Mouse (Mus musculus) heart, embryonic 11.5 days (tissue): ENCODE results near the gene Lypd3. TPM values are rescaled to one million over a fixed set of nuclear protein-coding genes. Genes with fewer than 3 reads are reported as not detected.
A peak's percentile ranks its signal among the peaks of the same experiment; 100 is the strongest.

Experiments used
- ATAC-seq: fragments of 200-750 bp; cut with Nextera tagmentation; replicated peaks from 2 replicates; pipeline ENCODE4 v1.8.0; 2017; ENCODE audit warnings: moderate library complexity; ENCODE audit not compliant: insufficient number of reproducible peaks, low FRiP score, low TSS enrichment
- H3K27ac ChIP-seq: fragments of 300-500 bp; sonication (generic); 2 replicates; pipeline ENCODE4 v1.5.1; 2014; ENCODE audit warnings: mild to moderate bottlenecking, low read depth, low read length
- H3K27me3 ChIP-seq: fragments of 300-500 bp; sonication (generic); 2 replicates; pipeline ENCODE4 v1.6.1; 2014; ENCODE audit warnings: mild to moderate bottlenecking, low read length, mixed read lengths; ENCODE audit not compliant: control insufficient read depth, insufficient read depth
- H3K36me3 ChIP-seq: fragments of 300-500 bp; sonication (generic); 2 replicates; pipeline ENCODE4 v1.6.1; 2014; ENCODE audit warnings: mild to moderate bottlenecking, low read length, moderate library complexity, mixed read lengths; ENCODE audit not compliant: control insufficient read depth, insufficient read depth
- H3K4me1 ChIP-seq: fragments of 300-500 bp; sonication (generic); 2 replicates; pipeline ENCODE4 v1.6.1; 2014; ENCODE audit warnings: low read length; ENCODE audit not compliant: control insufficient read depth, insufficient read depth
- H3K4me2 ChIP-seq: fragments of 300-500 bp; sonication (generic); 2 replicates; pipeline ENCODE4 v1.6.1; 2014; ENCODE audit warnings: mild to moderate bottlenecking, moderate library complexity
- H3K4me3 ChIP-seq: fragments of 300-500 bp; sonication (generic); 2 replicates; pipeline ENCODE4 v1.5.1; 2014; ENCODE audit warnings: low read depth, low read length
- H3K9ac ChIP-seq: fragments of 300-500 bp; sonication (generic); 2 replicates; pipeline ENCODE4 v1.6.1; 2014; ENCODE audit warnings: mild to moderate bottlenecking, low read depth, low read length, moderate library complexity
- H3K9me3 ChIP-seq: fragments of 300-500 bp; sonication (generic); replicated peaks from 2 replicates; pipeline ENCODE4 v1.6.1; 2016; ENCODE audit warnings: low read length; ENCODE audit not compliant: control insufficient read depth
- WGBS: fragments of 180-500 bp; shearing (Covaris S2); extraction: QIAGEN DNeasy Blood & Tissue Kit; methylation state at CpG from one replicate; pipeline ENCODE4 v1.1.7; 2014; ENCODE audit not compliant: insufficient replicate concordance; 5-methylcytosine and 5-hydroxymethylcytosine counted together
- polyA plus RNA-seq: library from polyadenylated mRNA; unstranded; fragments of >200 nt; fragmentation: Nextera tagmentation; extraction: Ambion mirVana; gene quantifications from 2 replicates; pipeline ENCODE4 v1.2.1, GENCODE M21; 2014

Lypd3 gene
- polyA plus RNA-seq, 1 experiment from 2014 or later = 0.09 TPM

DNA sequence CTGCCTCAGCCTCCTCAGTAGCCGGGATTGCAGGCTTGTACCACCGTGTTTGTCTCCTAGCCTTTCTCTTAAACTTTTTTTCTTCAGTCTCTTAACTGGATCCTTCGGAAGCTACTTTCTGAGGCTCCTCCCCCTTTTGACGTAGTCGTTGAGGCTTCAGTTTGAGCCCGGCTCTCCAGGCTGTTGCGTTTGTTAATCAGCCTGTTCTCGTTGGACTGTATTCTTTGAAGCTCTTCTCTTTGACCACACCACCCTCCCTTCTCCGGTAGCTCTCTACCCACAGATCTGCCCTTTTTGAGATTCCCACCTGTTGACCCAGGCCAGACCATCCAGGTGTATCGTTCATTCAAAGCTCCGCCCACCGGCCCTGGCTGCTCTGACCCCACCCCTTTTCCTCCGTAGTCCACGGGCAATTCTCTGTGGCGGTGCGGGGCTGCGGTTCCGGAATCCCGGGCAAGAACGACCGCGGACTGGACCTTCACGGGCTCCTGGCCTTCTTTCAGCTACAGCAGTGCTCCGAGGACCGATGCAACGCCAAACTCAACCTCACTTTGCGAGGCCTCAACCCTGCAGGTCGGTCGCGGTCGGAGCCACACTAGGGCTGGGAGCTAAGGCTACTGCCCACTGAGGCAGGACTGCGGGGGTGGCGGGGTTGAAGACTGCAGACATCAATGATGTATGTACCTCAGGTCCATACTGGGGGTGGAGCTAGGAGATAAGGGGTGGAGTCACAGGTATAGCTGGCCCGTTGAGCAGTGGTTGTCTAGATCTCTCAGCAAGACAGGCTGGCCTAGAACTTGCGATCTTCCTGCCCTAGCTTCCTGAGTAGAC lies 1.9 kb downstream of the Lypd3 start:
- Histone ChIP-seq H3K4me3 (peak overlapping the region; percentile 35), H3K9me3 (no peaks in the 10 kb centered on the region), H3K9ac (no peak overlapping the region), H3K4me1 (no peaks in the 10 kb centered on the region), H3K27me3 (peaks cover 51% of the 10 kb centered on the region), H3K27ac (no peak overlapping the region), H3K36me3 (no peaks in the 10 kb centered on the region), H3K4me2 (peak overlapping the region; percentile 64)
- no peak for ATAC-seq
- 5% methylated on average over 35 of the region's 35 CpGs for WGBS

GRCm38 (mm10) chr7:24640450-24640849 lies 4.1 kb downstream of the Lypd3 start:
- Histone ChIP-seq H3K27me3 (peaks cover 51% of the 10 kb centered on the region), H3K4me2 (no peak overlapping the region), H3K36me3 (no peaks in the 10 kb centered on the region), H3K4me1 (no peaks in the 10 kb centered on the region), H3K27ac (no peak overlapping the region), H3K9me3 (no peaks in the 10 kb centered on the region), H3K9ac (no peak overlapping the region), H3K4me3 (no peak overlapping the region)
- 63% methylated on average over 13 of the region's 13 CpGs for WGBS
- no peak for ATAC-seq

DNA sequence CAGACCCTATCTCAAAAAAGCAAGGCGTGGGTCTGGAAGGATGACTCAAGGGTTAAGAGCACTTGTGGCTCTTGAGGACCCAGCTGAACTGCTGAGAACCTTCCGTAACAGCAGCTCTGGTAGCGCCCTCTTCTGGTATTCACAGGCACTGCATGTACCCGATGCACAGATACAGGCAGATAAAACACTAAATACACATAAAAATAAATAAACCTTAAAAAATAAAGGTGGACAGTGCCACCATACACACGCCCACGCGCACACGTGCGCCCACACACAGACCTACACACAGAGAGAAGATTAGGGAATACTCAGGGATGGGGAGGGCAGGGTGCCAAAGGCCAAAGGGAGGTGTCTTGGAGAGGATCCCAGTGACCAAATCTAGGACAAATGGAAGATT lies 6.1 kb downstream of the Lypd3 start:
- Histone ChIP-seq H3K36me3 (no peaks in the 10 kb centered on the region), H3K4me3 (no peak overlapping the region), H3K27ac (no peak overlapping the region), H3K9ac (no peak overlapping the region), H3K4me2 (no peak overlapping the region), H3K4me1 (no peaks in the 10 kb centered on the region), H3K27me3 (peaks cover 32% of the 10 kb centered on the region), H3K9me3 (no peaks in the 10 kb centered on the region)
- WGBS = 7% methylated on average over 9 of the region's 9 CpGs
- no peak for ATAC-seq

DNA sequence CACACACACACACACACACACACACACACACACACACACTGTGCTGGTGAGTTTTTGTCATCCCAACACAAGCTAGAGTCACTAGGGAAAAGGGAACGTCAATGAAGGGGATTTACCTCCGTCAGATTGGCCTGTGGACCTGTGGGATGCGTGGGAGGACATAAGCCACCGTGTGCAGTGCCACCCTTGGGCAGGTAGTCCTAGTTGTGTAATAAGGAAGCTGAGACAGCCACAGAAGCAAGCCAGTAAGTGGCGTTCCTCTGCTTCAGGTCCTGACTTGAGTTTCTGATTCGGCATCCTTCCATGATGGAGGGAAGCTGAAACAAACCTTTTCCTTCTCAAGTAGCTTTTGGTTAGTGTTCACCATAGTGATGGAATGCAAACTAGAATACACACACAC lies 8.1 kb downstream of the Lypd3 start:
- no peak overlapping the region for H3K9ac ChIP-seq
- H3K27ac ChIP-seq = no peak overlapping the region
- peaks cover 14% of the 10 kb centered on the region for H3K27me3 ChIP-seq
- ATAC-seq = no peak
- no peaks in the 10 kb centered on the region for H3K36me3 ChIP-seq
- H3K4me3 ChIP-seq = no peak overlapping the region
- WGBS = 69% methylated on average over 6 of the region's 6 CpGs
- no peak overlapping the region for H3K4me2 ChIP-seq
- no peaks in the 10 kb centered on the region for H3K9me3 ChIP-seq
- no peaks in the 10 kb centered on the region for H3K4me1 ChIP-seq

DNA sequence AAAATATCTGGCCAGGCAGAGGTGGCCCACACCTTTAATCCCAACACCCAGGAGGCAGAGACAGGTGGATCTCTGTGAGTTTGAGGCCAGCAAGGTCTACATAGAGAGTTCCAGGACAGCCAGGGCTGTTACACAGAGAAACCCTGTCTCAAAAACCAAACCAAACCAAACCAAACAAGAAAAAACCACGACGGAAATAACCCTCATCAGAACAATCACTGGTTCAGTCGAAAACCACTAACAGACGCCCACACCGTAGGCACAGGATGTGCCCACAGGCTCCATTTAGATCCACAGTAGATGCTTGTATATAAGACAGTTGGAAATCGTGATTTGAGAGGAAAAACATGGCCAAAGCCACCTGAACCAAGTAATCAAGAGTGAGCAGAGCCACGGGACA lies 8.6 kb downstream of the Lypd3 start:
- no peak overlapping the region for H3K4me2 ChIP-seq
- 63% methylated on average over 7 of the region's 7 CpGs for WGBS

DNA sequence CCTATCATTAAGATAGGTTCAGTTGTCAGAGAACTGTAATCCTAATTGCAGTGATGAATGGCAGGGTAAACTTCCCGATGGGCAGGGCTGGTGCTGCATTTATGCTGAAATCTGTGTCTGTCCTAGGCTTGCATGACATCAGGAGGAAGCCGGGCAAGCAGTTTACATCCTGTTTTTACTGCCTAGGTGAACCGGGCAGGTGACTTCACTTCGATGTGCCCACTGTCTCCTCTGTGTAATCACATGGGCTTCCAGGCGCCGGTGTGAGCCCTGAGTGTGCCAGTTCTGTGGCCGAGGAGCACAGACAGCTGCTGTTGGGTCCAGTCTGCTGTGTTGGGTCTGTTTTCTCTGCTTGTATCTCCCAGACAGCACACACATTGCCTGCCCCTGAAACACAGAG lies 10.1 kb downstream of the Lypd3 start:
- Histone ChIP-seq H3K27ac (no peak overlapping the region), H3K4me2 (no peak overlapping the region), H3K36me3 (no peaks in the 10 kb centered on the region), H3K9me3 (no peaks in the 10 kb centered on the region), H3K4me3 (no peak overlapping the region), H3K4me1 (no peaks in the 10 kb centered on the region), H3K27me3 (no peaks in the 10 kb centered on the region; the same call in 1 of the 2 replicates), H3K9ac (no peak overlapping the region)
- ATAC-seq = no peak
- 68% methylated on average over 7 of the region's 7 CpGs for WGBS

More for the DNA sequence above, 8.6 kb downstream of the Lypd3 start:
- ATAC-seq = no peak
- Histone ChIP-seq H3K4me3 (no peak overlapping the region), H3K27ac (no peak overlapping the region), H3K4me1 (no peaks in the 10 kb centered on the region), H3K9ac (no peak overlapping the region), H3K36me3 (no peaks in the 10 kb centered on the region), H3K27me3 (peaks cover 9% of the 10 kb centered on the region), H3K9me3 (no peaks in the 10 kb centered on the region)

GRCm38 (mm10) chr7:24653681-24654080 lies 17.3 kb downstream of the Lypd3 start:
- H3K27ac ChIP-seq = no peak overlapping the region
- no peaks in the 10 kb centered on the region for H3K4me1 ChIP-seq
- H3K27me3 ChIP-seq = no peaks in the 10 kb centered on the region; the same call in 1 of the 2 replicates
- 21% methylated on average over 7 of the region's 7 CpGs for WGBS
- ATAC-seq = no peak
- no peak overlapping the region for H3K4me2 ChIP-seq
- no peak overlapping the region for H3K4me3 ChIP-seq
- no peaks in the 10 kb centered on the region for H3K36me3 ChIP-seq
- H3K9ac ChIP-seq = no peak overlapping the region
- no peaks in the 10 kb centered on the region for H3K9me3 ChIP-seq

- no peak for ATAC-seq
- WGBS = 52% methylated on average over 12 of the region's 12 CpGs
- Histone ChIP-seq H3K9me3 (no peaks in the 10 kb centered on the region), H3K36me3 (no peaks in the 10 kb centered on the region), H3K4me1 (no peaks in the 10 kb centered on the region), H3K27me3 (no peaks in the 10 kb centered on the region), H3K4me2 (no peak overlapping the region), H3K4me3 (no peak overlapping the region), H3K9ac (no peak overlapping the region), H3K27ac (no peak overlapping the region)
Measured at GRCm38 (mm10) chr7:24659737-24660357, 23.5 kb downstream of the Lypd3 start.
